In the genomic region with DNA sequence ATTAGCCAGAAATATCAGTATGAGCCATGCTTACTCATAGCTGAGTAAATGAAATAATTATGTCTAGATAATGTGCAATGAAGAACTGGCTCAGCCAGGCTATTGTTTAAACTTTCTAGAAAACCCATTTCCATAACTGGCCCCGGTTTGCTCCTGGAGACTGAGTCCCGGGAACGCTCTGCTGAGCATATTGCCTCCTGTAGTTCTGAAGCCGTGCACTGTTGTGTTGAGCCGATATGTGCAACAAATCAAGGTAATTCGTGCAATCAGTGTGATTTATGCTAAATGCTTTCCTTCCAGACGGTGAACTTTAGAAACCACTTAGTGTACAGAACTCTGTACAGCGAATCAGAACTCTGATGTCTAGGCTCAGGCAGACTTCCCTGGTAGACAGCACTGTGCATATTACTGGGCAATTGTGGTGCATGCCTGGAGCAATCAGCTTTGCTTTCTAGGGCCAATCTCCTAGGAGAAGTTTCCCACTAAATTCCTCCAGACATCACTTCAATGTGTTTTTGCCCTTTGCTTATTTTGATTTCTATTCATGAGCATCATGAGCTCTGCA, we compare ENCODE assay signal across 15 mouse cellular contexts.
"Had no signal": no experiment of that assay in that cellular context is flagged by ENCODE, and none has a peak within 500 bp of the region (broad histone marks: within the 10 kb centered on the region; RNA-seq: fewer than 3 reads in every experiment).

No protein-coding gene starts in this region.

- H3K27me3 ChIP-seq: kidney, embryonic 15.5 days; limb, embryonic 15.5 days; liver, embryonic 12.5 days; midbrain, embryonic 13.5 days; neural tube, embryonic 12.5 days had no signal

- H3K4me3 ChIP-seq: kidney, embryonic 15.5 days; limb, embryonic 15.5 days; liver, embryonic 12.5 days; midbrain, embryonic 13.5 days; myocyte; neural tube, embryonic 12.5 days had no signal

- ATAC-seq: liver, embryonic 12.5 days; midbrain, embryonic 13.5 days had no signal

- H3K27ac ChIP-seq: kidney, embryonic 15.5 days; limb, embryonic 15.5 days; liver, embryonic 12.5 days; macrophage; midbrain, embryonic 13.5 days; neural tube, embryonic 12.5 days had no signal

- H3K9ac ChIP-seq: kidney, embryonic 15.5 days; limb, embryonic 15.5 days; liver, embryonic 12.5 days; lung, embryonic 14.5 days; midbrain, embryonic 13.5 days; neural tube, embryonic 12.5 days had no signal

- DNase-seq: kidney, adult 18-20 months; kidney, postnatal 25 days; layer of hippocampus, postnatal 36 days; lung, embryonic 14.5 days; lung, postnatal 14 days; right cerebral cortex, adult 18-20 months; right cerebral cortex, postnatal 25 days; thymus, postnatal 36 days had no signal

- H3K4me2 ChIP-seq: kidney, embryonic 15.5 days; limb, embryonic 15.5 days; liver, embryonic 12.5 days; lung, embryonic 14.5 days; midbrain, embryonic 13.5 days; neural tube, embryonic 12.5 days had no signal

- H3K9me3 ChIP-seq: kidney, embryonic 15.5 days; limb, embryonic 15.5 days; liver, embryonic 12.5 days; midbrain, embryonic 13.5 days; neural tube, embryonic 12.5 days had no signal

- H3K4me1 ChIP-seq: kidney, embryonic 15.5 days; limb, embryonic 15.5 days; liver, embryonic 12.5 days; midbrain, embryonic 13.5 days; neural tube, embryonic 12.5 days had no signal

- H3K36me3 ChIP-seq: kidney, embryonic 15.5 days; limb, embryonic 15.5 days; liver, embryonic 12.5 days; midbrain, embryonic 13.5 days; neural tube, embryonic 12.5 days had no signal
